Mouse (Mus musculus): Measurements from ENCODE around the gene 4930447C04Rik.

Gene 4930447C04Rik

GRCm38 (mm10) chr12:72940071-72940821 is at the start of gene 4930447C04Rik:
TSS of gene 4930447C04Rik (minus strand) at chr12:72940774.
- DNase-seq: no peak

GRCm38 (mm10) chr12:72983071-72983857 is 42.7 kb upstream of the 4930447C04Rik start:
- DNase-seq: peak; percentile 70

- DNase-seq: peak; percentile 4
These were observed 42.0 kb upstream of the 4930447C04Rik start for GRCm38 (mm10) chr12:72982616-72983015.

- no peak for DNase-seq
These were observed 38.7 kb upstream of the 4930447C04Rik start for GRCm38 (mm10) chr12:72979236-72979635.

- no peak for DNase-seq
These were observed 37.3 kb upstream of the 4930447C04Rik start for GRCm38 (mm10) chr12:72977851-72978250.

GRCm38 (mm10) chr12:72976718-72977117 is 36.1 kb upstream of the 4930447C04Rik start:
- DNase-seq: peak; percentile 70

GRCm38 (mm10) chr12:72976172-72976571 is 35.6 kb upstream of the 4930447C04Rik start:
- DNase-seq: no peak

- DNase-seq: peak; percentile 73
These were observed 32.6 kb upstream of the 4930447C04Rik start for GRCm38 (mm10) chr12:72973161-72973560.

GRCm38 (mm10) chr12:72970620-72971019 is 30.0 kb upstream of the 4930447C04Rik start:
- no peak for DNase-seq

GRCm38 (mm10) chr12:72967541-72967940 is 27.0 kb upstream of the 4930447C04Rik start:
- DNase-seq: no peak

GRCm38 (mm10) chr12:72962761-72963160 is 22.2 kb upstream of the 4930447C04Rik start:
- no peak for DNase-seq

GRCm38 (mm10) chr12:72958446-72958845 is 17.9 kb upstream of the 4930447C04Rik start:
- DNase-seq: no peak

- no peak for DNase-seq
These were observed 17.4 kb upstream of the 4930447C04Rik start for GRCm38 (mm10) chr12:72957829-72958424.

- DNase-seq: peak; percentile 7
These were observed 14.3 kb upstream of the 4930447C04Rik start for GRCm38 (mm10) chr12:72954906-72955305.

- DNase-seq: no peak
These were observed 13.3 kb upstream of the 4930447C04Rik start for GRCm38 (mm10) chr12:72953858-72954257.

GRCm38 (mm10) chr12:72953089-72953488 is 12.5 kb upstream of the 4930447C04Rik start:
- DNase-seq: no peak

GRCm38 (mm10) chr12:72947335-72947734 is 6.8 kb upstream of the 4930447C04Rik start:
- DNase-seq: no peak

- no peak for DNase-seq
These were observed 6.2 kb upstream of the 4930447C04Rik start for GRCm38 (mm10) chr12:72946805-72947204.

- DNase-seq: no peak
These were observed 5.5 kb upstream of the 4930447C04Rik start for GRCm38 (mm10) chr12:72946064-72946395.

GRCm38 (mm10) chr12:72945301-72946063 is 4.9 kb upstream of the 4930447C04Rik start:
- no peak for DNase-seq

- DNase-seq: no peak
These were observed 4.0 kb upstream of the 4930447C04Rik start for GRCm38 (mm10) chr12:72944411-72945225.

GRCm38 (mm10) chr12:72943574-72944110 is 3.1 kb upstream of the 4930447C04Rik start:
- DNase-seq: no peak
